Mouse (Mus musculus): ENCODE measurements around the gene Wtip.

- TF ChIP-seq POLR2A (IDR thresholded peaks at IDR 0.05; ENCODE audit: extremely low read depth, insufficient read depth, low read length) = no peak
- no peak for TF ChIP-seq CTCF (IDR thresholded peaks at IDR 0.05; ENCODE audit: low read depth, low read length)
Observed at GRCm38 (mm10) chr7:34101276-34101675, 31.8 kb downstream of the Wtip start.
